Mouse (Mus musculus): ENCODE measurements around the gene Emc10.

DNA sequence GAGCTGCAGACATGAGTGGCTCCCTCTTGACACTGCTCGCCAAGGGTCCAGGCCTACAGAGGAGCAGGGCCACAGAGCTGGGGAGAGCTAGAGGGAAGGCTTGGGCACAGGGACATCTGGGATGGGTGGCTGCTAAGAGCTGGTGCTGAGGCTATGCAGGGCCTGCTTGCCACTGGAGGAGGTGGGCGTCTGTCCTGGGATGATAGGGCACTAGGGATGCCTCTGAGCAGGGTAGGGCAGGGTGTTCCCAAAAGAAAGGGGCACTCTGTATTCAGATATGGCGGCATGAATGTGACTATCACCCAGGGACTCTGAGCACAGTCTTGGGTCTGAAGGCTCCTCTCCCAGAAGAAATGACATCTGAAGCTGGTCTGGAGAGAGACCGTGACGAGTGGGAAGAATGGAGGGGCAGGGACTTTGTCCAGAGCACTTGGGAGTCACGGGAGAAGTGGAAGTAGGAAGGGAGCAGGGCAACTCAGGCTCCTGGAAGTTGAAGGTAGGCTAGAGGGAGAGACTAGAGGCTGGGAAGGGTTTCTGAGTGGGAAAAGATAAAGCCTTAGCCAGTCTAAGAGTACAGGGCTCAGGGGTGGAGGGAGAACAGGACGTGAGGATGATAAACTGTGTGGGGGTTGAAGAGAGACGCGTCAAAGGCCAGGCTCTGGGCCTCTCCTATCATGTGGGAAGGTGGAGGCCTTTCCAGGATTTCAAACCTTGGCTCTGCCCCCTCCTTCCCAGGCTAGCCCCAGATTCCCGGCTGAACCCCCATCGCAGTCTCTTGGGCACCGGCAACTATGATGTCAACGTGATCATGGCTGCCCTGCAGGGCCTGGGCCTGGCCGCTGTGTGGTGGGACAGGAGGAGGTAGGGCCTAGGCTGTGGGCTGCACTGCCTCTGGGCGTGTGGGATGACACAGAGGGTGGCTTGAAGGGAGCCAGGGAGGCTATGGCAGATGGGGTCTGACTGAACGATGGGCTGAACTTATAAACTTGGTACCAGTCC, 26.4 kb downstream of the Emc10 start:
- no peak for TF ChIP-seq POLR2A (IDR thresholded peaks at IDR 0.05; ENCODE audit: control insufficient read depth in 1 of 2, insufficient read depth in 1 of 2, low read depth in 1 of 2, low read length in 2 of 2, poor library complexity in 1 of 2)
- no peak for TF ChIP-seq NRF1 (IDR thresholded peaks at IDR 0.05; ENCODE audit: insufficient read depth, low read depth, low read length, poor library complexity, severe bottlenecking)
- TF ChIP-seq CTCF (IDR thresholded peaks at IDR 0.05 in 2 of 3, conservative IDR thresholded peaks at IDR 0.05 in 1 of 3; ENCODE audit: control insufficient read depth in 1 of 3, insufficient read depth in 1 of 3, low read depth in 2 of 3, low read length in 3 of 3, poor library complexity in 1 of 3, severe bottlenecking in 1 of 3), result no peak
- no peak for TF ChIP-seq EP300 (IDR thresholded peaks at IDR 0.05; ENCODE audit: low read depth in 1 of 2, low read length in 2 of 2)
- TF ChIP-seq ETS1 (IDR thresholded peaks at IDR 0.05; ENCODE audit: low read depth, low read length), result no peak
- TF ChIP-seq GATA1 (IDR thresholded peaks at IDR 0.05; ENCODE audit: low read depth, low read length), result no peak
- no peak for TF ChIP-seq POLR2AphosphoS2 (IDR thresholded peaks at IDR 0.05; ENCODE audit: low read length)
- no peak for TF ChIP-seq MAFK (IDR thresholded peaks at IDR 0.05; ENCODE audit: borderline replicate concordance, low read depth, low read length)
- no peak for TF ChIP-seq MAX (IDR thresholded peaks at IDR 0.05; ENCODE audit: low read length)
- TF ChIP-seq ZMIZ1 (IDR thresholded peaks at IDR 0.05; ENCODE audit: low read depth, low read length), result no peak
- no peak for TF ChIP-seq RCOR1 (IDR thresholded peaks at IDR 0.05; ENCODE audit: low read depth, low read length)
- TF ChIP-seq ZNF384 (IDR thresholded peaks at IDR 0.05; ENCODE audit: low read depth, low read length), result no peak
- TF ChIP-seq GABPA (IDR thresholded peaks at IDR 0.05; ENCODE audit: low read depth, low read length), result no peak
- TF ChIP-seq RAD21 (IDR thresholded peaks at IDR 0.05; ENCODE audit: low read depth, low read length), result no peak
